Mouse (Mus musculus) heart, postnatal 0 days (tissue): Measurements from ENCODE around the gene Vgll4. TPM values are rescaled to one million over a fixed set of nuclear protein-coding genes. Genes with fewer than 3 reads are reported as not detected.

Source experiments
- ATAC-seq: fragments of 200-750 bp; cut with Nextera tagmentation; 2 replicates; pipeline ENCODE4 v1.8.0; 2017; ENCODE audit warnings: low read depth, moderate number of reproducible peaks, moderate library complexity; ENCODE audit not compliant: insufficient read depth
- DNase-seq: peaks from one replicate; pipeline ENCODE4 v3.0.0-alpha.2; 2016; ENCODE audit warnings: low spot score
- H3K27ac ChIP-seq: fragments of 300-500 bp; sonication (generic); 2 replicates; pipeline ENCODE4 v1.5.1; 2014; ENCODE audit warnings: low read depth, mild to moderate bottlenecking
- H3K27me3 ChIP-seq: fragments of 300-500 bp; sonication (generic); 2 replicates; pipeline ENCODE4 v1.6.1; 2014; ENCODE audit warnings: low read length, mixed read lengths; ENCODE audit not compliant: control insufficient read depth, insufficient read depth
- H3K36me3 ChIP-seq: fragments of 300-500 bp; sonication (generic); replicated peaks from 2 replicates; pipeline ENCODE4 v1.6.1; 2014; ENCODE audit warnings: low read length, mixed read lengths; ENCODE audit not compliant: control insufficient read depth, insufficient read depth
- H3K4me1 ChIP-seq: fragments of 300-500 bp; sonication (generic); 2 replicates; pipeline ENCODE4 v1.6.1; 2014; ENCODE audit warnings: antibody characterized with exemption; ENCODE audit not compliant: control insufficient read depth, insufficient read depth
- H3K4me2 ChIP-seq: fragments of 300-500 bp; sonication (generic); 2 replicates; pipeline ENCODE4 v1.6.1; 2014; ENCODE audit warnings: low read depth, mild to moderate bottlenecking, low read length, moderate library complexity
- H3K4me3 ChIP-seq: fragments of 300-500 bp; sonication (generic); 2 replicates; pipeline ENCODE4 v1.5.1; 2014; ENCODE audit warnings: low read depth, low read length
- H3K9ac ChIP-seq: fragments of 300-500 bp; sonication (generic); replicated peaks from 2 replicates; pipeline ENCODE4 v1.6.1; 2014; ENCODE audit warnings: low read depth, low read length, mixed read lengths
- H3K9me3 ChIP-seq: fragments of 300-500 bp; sonication (generic); replicated peaks from 2 replicates; pipeline ENCODE4 v1.6.1; 2016; ENCODE audit warnings: low read length; ENCODE audit not compliant: control insufficient read depth
- CTCF ChIP-seq: IDR thresholded peaks from 2 replicates; pipeline ENCODE4 v1.5.1; 2016; ENCODE audit warnings: antibody characterized with exemption, control low read depth, low read depth
- EP300 ChIP-seq: IDR thresholded peaks from 2 replicates; pipeline ENCODE4 v1.6.1; 2016; ENCODE audit warnings: antibody characterized with exemption, low read depth
- WGBS: fragments of 180-500 bp; shearing (Covaris S2); extraction: QIAGEN DNeasy Blood & Tissue Kit; methylation state at CpG from one replicate; pipeline ENCODE4 v1.1.7; 2014; 5-methylcytosine and 5-hydroxymethylcytosine counted together
- polyA plus RNA-seq: library from polyadenylated mRNA; unstranded; fragments of >200 nt; fragmentation: Nextera tagmentation; extraction: Ambion mirVana; gene quantifications from 2 replicates; pipeline ENCODE4 v1.2.1, GENCODE M21; 2015
- total RNA-seq: library from RNA; depleted of rRNA; stranded (reverse); fragments of >200 nt; gene quantifications from 2 replicates; pipeline ENCODE4 v1.2.3, GENCODE M21; 2014; ENCODE audit warnings: low replicate concordance

Gene Vgll4
- total and polyA plus RNA-seq, 2 experiments from 2014 or later: 38.8 to 52.2 TPM

DNA sequence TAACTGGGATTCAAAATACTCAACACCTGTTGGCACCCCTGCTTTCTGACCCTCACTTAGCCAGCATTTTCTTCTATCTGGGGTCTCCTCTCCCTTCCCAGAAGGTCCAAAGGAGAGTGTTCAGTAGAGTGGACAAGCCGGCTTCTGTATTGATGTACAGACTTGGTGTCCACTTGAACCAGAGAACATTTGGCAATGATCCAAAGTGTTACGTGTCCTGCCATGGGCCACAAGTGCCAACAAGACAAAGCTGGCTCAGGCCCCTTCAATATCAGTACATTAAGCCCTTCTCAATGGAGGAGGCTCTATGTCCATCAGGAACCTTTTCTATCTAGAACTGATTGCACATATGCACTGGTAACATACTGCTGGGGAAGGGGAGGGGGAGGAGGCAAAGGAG lies 73.5 kb downstream of the Vgll4 start:
- peaks cover 3% of the 10 kb centered on the region; the same call in 1 of the 2 replicates for H3K36me3 ChIP-seq
- no peak overlapping the region for H3K27ac ChIP-seq
- no peak for DNase-seq
- peaks cover 54% of the 10 kb centered on the region for H3K4me1 ChIP-seq
- TF ChIP-seq CTCF: no peak
- no peaks in the 10 kb centered on the region for H3K9me3 ChIP-seq
- H3K4me3 ChIP-seq: no peak overlapping the region
- H3K9ac ChIP-seq: no peak overlapping the region
- WGBS: 31% methylated on average over 2 of the region's 2 CpGs
- H3K27me3 ChIP-seq: no peaks in the 10 kb centered on the region
- no peak overlapping the region for H3K4me2 ChIP-seq
- no peak for ATAC-seq

GRCm38 (mm10) chr6:114895191-114895590 lies 74.6 kb downstream of the Vgll4 start:
- Histone ChIP-seq H3K9me3 (no peaks in the 10 kb centered on the region), H3K4me3 (no peak overlapping the region), H3K36me3 (peaks cover 3% of the 10 kb centered on the region; the same call in 1 of the 2 replicates), H3K27me3 (no peaks in the 10 kb centered on the region), H3K4me1 (peaks cover 56% of the 10 kb centered on the region), H3K4me2 (no peak overlapping the region), H3K27ac (no peak overlapping the region), H3K9ac (no peak overlapping the region)
- DNase-seq (no peak), ATAC-seq (no peak)
- TF ChIP-seq CTCF (no peak), EP300 (no peak)
- WGBS: 90% methylated on average over 7 of the region's 7 CpGs

DNA sequence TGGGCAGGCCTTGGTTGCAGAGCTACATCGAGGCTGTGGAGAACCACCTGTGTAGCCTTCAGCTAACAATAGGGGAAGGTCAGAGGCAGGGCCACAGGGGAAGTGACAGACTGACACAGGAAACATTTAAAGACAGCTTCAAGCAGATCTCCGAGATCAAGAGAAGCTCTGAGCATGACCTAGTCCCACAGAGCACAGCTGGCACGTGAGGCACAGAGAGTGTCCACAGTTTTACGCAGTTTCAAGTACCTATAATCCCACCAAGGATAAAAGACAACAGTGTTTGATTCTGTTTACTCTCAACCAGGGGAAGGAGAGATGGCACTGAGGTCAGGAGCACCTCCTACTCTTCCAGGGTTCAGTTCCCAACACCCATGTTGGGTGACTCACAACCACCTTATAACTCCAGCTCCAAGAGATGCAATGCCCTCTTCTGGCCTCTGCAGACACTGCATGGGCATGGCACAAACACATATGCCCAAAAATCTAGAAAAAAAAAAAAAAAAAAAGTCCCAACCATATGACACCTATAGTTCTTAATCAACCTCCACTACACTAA lies 75.2 kb downstream of the Vgll4 start:
- no peak overlapping the region for H3K4me3 ChIP-seq
- DNase-seq (no peak), ATAC-seq (no peak)
- H3K9me3 ChIP-seq: no peaks in the 10 kb centered on the region
- peak overlapping the region; percentile 49; the same call in 1 of the 2 replicates for H3K27ac ChIP-seq
- 56% methylated on average over 4 of the region's 4 CpGs for WGBS
- no peak for TF ChIP-seq CTCF
- TF ChIP-seq EP300: no peak
- H3K4me2 ChIP-seq: no peak overlapping the region
- no peak overlapping the region for H3K9ac ChIP-seq
- H3K36me3 ChIP-seq: peaks cover 3% of the 10 kb centered on the region; the same call in 1 of the 2 replicates
- no peaks in the 10 kb centered on the region for H3K27me3 ChIP-seq
- H3K4me1 ChIP-seq: peaks cover 54% of the 10 kb centered on the region

- Histone ChIP-seq H3K27ac (peak overlapping the region; percentile 49), H3K4me1 (peaks cover 58% of the 10 kb centered on the region), H3K4me3 (no peak overlapping the region), H3K9me3 (no peaks in the 10 kb centered on the region), H3K4me2 (no peak overlapping the region), H3K36me3 (peaks cover 3% of the 10 kb centered on the region; the same call in 1 of the 2 replicates), H3K27me3 (no peaks in the 10 kb centered on the region), H3K9ac (no peak overlapping the region)
- 51% methylated on average over 20 of the region's 20 CpGs for WGBS
- DNase-seq: no peak
- TF ChIP-seq EP300 (no peak), CTCF (no peak)
- no peak for ATAC-seq
Measured at GRCm38 (mm10) chr6:114893427-114894209, 76.2 kb downstream of the Vgll4 start.

- TF ChIP-seq CTCF (no peak), EP300 (no peak)
- ATAC-seq: no peak
- no peaks in the 10 kb centered on the region for H3K9me3 ChIP-seq
- H3K4me3 ChIP-seq: no peak overlapping the region
- WGBS: 29% methylated on average over 6 of the region's 6 CpGs
- peaks cover 64% of the 10 kb centered on the region for H3K4me1 ChIP-seq
- H3K27me3 ChIP-seq: no peaks in the 10 kb centered on the region
- peak overlapping the region; percentile 80 for H3K27ac ChIP-seq
- no peak overlapping the region for H3K4me2 ChIP-seq
- DNase-seq: no peak
- H3K9ac ChIP-seq: no peak overlapping the region
- peaks cover 2% of the 10 kb centered on the region; the same call in 1 of the 2 replicates for H3K36me3 ChIP-seq
Measured at GRCm38 (mm10) chr6:114892363-114892762, 77.4 kb downstream of the Vgll4 start.
